Mouse (Mus musculus): ENCODE data around the gene Praf2.

Praf2 gene

GRCm38 (mm10) chrX:7778450-7779244 lies 50.4 kb downstream of the Praf2 start:
- DNase-seq (ENCODE audit: low spot score in 2 of 2) = no peak

- DNase-seq (ENCODE audit: low spot score in 2 of 2) = no peak
Observed at GRCm38 (mm10) chrX:7779294-7779693, 51.1 kb downstream of the Praf2 start.

Data from right cerebral cortex, postnatal 36 days (tissue).